Mouse (Mus musculus) forebrain, embryonic 11.5 days (tissue): Measurements from ENCODE around the gene Tia1. TPM values are rescaled to one million over a fixed set of nuclear protein-coding genes. Genes with fewer than 3 reads are reported as not detected.
A peak's percentile ranks its signal among the peaks of the same experiment; 100 is the strongest.

Experiments
- ATAC-seq: fragments of 200-750 bp; cut with Nextera tagmentation; replicated peaks from 2 replicates; pipeline ENCODE4 v1.8.0; 2017; ENCODE audit warnings: moderate TSS enrichment; ENCODE audit not compliant: low FRiP score
- DNase-seq: peaks from one replicate; pipeline ENCODE4 v3.0.0-alpha.2; 2017; ENCODE audit warnings: low spot score
- H3K27ac ChIP-seq: fragments of 300-500 bp; sonication (generic); 2 replicates; pipeline ENCODE4 v1.5.1; 2014; ENCODE audit warnings: low read depth, low read length
- H3K27me3 ChIP-seq: fragments of 300-500 bp; sonication (generic); 2 replicates; pipeline ENCODE4 v1.6.1; 2014; ENCODE audit warnings: mild to moderate bottlenecking, low read length, mixed read lengths; ENCODE audit not compliant: control insufficient read depth, insufficient read depth
- H3K36me3 ChIP-seq: fragments of 300-500 bp; sonication (generic); 2 replicates; pipeline ENCODE4 v1.6.1; 2014; ENCODE audit warnings: mild to moderate bottlenecking, low read length, moderate library complexity, mixed read lengths; ENCODE audit not compliant: control insufficient read depth, insufficient read depth
- H3K4me1 ChIP-seq: fragments of 300-500 bp; sonication (generic); replicated peaks from 2 replicates; pipeline ENCODE4 v1.6.1; 2014; ENCODE audit warnings: low read length, mixed read lengths; ENCODE audit not compliant: control insufficient read depth, insufficient read depth
- H3K4me2 ChIP-seq: fragments of 300-500 bp; sonication (generic); 2 replicates; pipeline ENCODE4 v1.6.1; 2014; ENCODE audit warnings: low read depth, mild to moderate bottlenecking, low read length, moderate library complexity, mixed read lengths; ENCODE audit not compliant: severe bottlenecking
- H3K4me3 ChIP-seq: fragments of 300-500 bp; sonication (generic); 2 replicates; pipeline ENCODE4 v1.5.1; 2014; ENCODE audit warnings: low read depth, low read length
- H3K9ac ChIP-seq: fragments of 300-500 bp; sonication (generic); 2 replicates; pipeline ENCODE4 v1.6.1; 2014; ENCODE audit warnings: low read length
- H3K9me3 ChIP-seq: fragments of 300-500 bp; sonication (generic); 2 replicates; pipeline ENCODE4 v1.6.1; 2016; ENCODE audit warnings: low read length, mixed read lengths; ENCODE audit not compliant: control insufficient read depth
- WGBS: fragments of 180-500 bp; shearing (Covaris S2); extraction: QIAGEN DNeasy Blood & Tissue Kit; methylation state at CpG from one replicate; pipeline ENCODE4 v1.1.7; 2014; 5-methylcytosine and 5-hydroxymethylcytosine counted together
- polyA plus RNA-seq: library from polyadenylated mRNA; unstranded; fragments of >200 nt; fragmentation: Nextera tagmentation; extraction: Ambion mirVana; gene quantifications from 2 replicates; pipeline ENCODE4 v1.2.1, GENCODE M21; 2014

Tia1 gene
- polyA plus RNA-seq, 1 experiment from 2014 or later = 307 TPM

GRCm38 (mm10) chr6:86400972-86401371 lies 3.0 kb upstream of the Tia1 start:
- no peak for ATAC-seq
- H3K27ac ChIP-seq = no peak overlapping the region
- H3K4me3 ChIP-seq = no peak overlapping the region

DNA sequence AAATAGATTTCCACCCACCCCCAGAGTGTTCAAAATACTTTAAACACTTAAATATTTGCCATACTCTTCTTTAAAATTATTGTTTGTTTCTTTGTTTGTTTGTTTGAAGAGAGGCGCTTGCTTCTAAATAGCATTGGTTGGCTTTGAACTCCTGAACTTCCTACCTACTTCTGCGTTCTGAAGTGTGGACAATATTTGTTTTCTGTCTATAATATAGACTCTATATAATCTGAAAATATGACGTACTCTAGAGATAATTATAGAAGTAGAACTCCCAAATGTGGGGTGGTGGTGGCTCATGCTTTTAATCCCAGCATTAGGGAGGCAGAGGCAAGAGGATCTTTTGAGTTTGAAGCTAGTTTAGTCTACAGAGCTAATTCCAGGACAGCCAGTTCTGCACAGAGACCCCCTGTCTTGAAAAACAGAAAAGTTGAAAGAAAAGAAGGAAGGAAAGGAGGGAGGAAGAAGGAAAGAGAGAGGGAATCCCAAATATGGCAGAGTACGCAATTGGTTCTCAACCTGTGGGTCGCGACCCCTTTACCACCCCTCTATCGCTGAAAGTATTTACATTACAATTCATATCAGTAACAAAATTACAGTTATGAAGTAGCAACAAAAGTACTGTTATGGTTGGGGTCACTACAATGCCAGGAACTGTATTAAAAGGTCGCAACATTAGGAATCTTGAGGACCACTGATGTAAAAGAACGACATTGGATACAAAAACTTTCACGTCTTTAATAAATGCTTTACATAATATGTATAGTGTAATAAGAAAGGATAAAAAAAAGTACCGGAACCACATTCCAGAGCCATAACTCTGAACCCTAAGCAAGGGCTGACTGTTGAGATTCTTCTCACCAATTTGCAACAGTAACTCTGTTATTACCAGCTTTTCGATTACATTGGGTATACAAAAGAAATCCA lies 1.1 kb upstream of the Tia1 start:
- Histone ChIP-seq H3K4me3 (peak overlapping the region; percentile 82), H3K9ac (no peak overlapping the region), H3K9me3 (no peaks in the 10 kb centered on the region), H3K4me1 (no peaks in the 10 kb centered on the region; the same call in 1 of the 2 replicates), H3K4me2 (peak overlapping the region; percentile 28; the same call in 1 of the 2 replicates), H3K36me3 (no peaks in the 10 kb centered on the region), H3K27me3 (no peaks in the 10 kb centered on the region), H3K27ac (no peak overlapping the region)
- WGBS = 39% methylated on average over 12 of the region's 12 CpGs
- ATAC-seq = no peak
- no peak for DNase-seq

More at GRCm38 (mm10) chr6:86400972-86401371, 3.0 kb upstream of the Tia1 start:
- Histone ChIP-seq H3K9ac (peak overlapping the region; percentile 14; the same call in 1 of the 2 replicates), H3K27me3 (no peaks in the 10 kb centered on the region), H3K4me2 (peak overlapping the region; percentile 37; the same call in 1 of the 2 replicates), H3K9me3 (no peaks in the 10 kb centered on the region), H3K36me3 (no peaks in the 10 kb centered on the region), H3K4me1 (no peaks in the 10 kb centered on the region)
- WGBS = 5% methylated on average over 9 of the region's 9 CpGs
- peak; percentile 75 for DNase-seq

DNA sequence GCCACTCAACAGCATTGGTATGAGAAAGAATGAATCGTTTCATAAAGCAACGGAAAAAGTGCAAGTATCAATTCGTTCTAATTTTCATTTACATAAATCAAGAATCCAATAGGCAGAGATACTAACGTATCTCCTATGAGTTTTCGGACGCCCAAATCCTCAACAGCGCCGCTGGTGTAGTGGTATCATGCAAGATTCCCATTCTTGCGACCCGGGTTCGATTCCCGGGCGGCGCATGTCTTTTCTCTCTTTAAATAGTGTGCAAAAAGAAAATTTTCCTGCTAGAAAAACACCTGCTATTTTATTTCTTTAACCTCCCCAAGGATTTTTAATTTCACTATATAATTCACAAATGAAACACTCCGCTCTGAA lies 305 bp upstream of the Tia1 start:
- Histone ChIP-seq H3K4me2 (peak overlapping the region; percentile 75; the same call in 1 of the 2 replicates), H3K27me3 (no peaks in the 10 kb centered on the region), H3K4me3 (peak overlapping the region; percentile 82), H3K27ac (peak overlapping the region; percentile 100), H3K4me1 (no peaks in the 10 kb centered on the region; the same call in 1 of the 2 replicates), H3K36me3 (no peaks in the 10 kb centered on the region), H3K9me3 (no peaks in the 10 kb centered on the region), H3K9ac (peak overlapping the region; percentile 100)
- peak; percentile 93 for DNase-seq
- 1% methylated on average over 15 of the region's 15 CpGs for WGBS
- peak; percentile 75 for ATAC-seq

DNA sequence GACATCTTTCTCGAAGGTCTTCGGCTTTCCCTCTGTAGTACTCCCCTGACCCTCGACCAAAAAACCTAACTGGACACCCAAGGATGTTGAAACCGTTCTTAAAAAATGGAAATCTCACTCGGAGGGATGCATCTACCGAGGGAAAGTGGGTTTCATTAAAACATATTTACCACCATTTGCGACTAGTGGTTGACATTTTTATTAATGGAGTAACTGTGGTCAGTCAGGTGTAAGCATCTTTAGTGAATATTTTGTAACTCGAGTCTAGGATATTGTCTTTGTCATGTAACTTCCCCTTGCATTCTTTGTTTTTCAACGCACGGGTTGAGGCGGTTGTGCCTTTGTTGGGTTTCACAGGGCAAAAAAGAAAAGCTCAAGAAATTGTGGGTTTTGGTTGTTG lies 977 bp downstream of the Tia1 start:
- ATAC-seq (no peak), DNase-seq (no peak)
- no peaks in the 10 kb centered on the region for H3K36me3 ChIP-seq
- H3K4me2 ChIP-seq = peak overlapping the region; percentile 75
- H3K27ac ChIP-seq = peak overlapping the region; percentile 100
- no peaks in the 10 kb centered on the region for H3K9me3 ChIP-seq
- under 1% methylated on average over 11 of the region's 11 CpGs for WGBS
- peak overlapping the region; percentile 82 for H3K4me3 ChIP-seq
- H3K4me1 ChIP-seq = no peaks in the 10 kb centered on the region; the same call in 1 of the 2 replicates
- H3K27me3 ChIP-seq = no peaks in the 10 kb centered on the region
- H3K9ac ChIP-seq = peak overlapping the region; percentile 100

- no peaks in the 10 kb centered on the region for H3K36me3 ChIP-seq
- H3K4me1 ChIP-seq = no peaks in the 10 kb centered on the region; the same call in 1 of the 2 replicates
- no peak overlapping the region for H3K27ac ChIP-seq
- H3K4me2 ChIP-seq = peak overlapping the region; percentile 75
- DNase-seq = no peak
- no peak overlapping the region; the same call in 1 of the 2 replicates for H3K9ac ChIP-seq
- H3K27me3 ChIP-seq = no peaks in the 10 kb centered on the region
- H3K4me3 ChIP-seq = peak overlapping the region; percentile 82; the same call in 1 of the 2 replicates
- ATAC-seq = no peak
- H3K9me3 ChIP-seq = no peaks in the 10 kb centered on the region
Observed at GRCm38 (mm10) chr6:86406306-86406705, 2.3 kb downstream of the Tia1 start.

DNA sequence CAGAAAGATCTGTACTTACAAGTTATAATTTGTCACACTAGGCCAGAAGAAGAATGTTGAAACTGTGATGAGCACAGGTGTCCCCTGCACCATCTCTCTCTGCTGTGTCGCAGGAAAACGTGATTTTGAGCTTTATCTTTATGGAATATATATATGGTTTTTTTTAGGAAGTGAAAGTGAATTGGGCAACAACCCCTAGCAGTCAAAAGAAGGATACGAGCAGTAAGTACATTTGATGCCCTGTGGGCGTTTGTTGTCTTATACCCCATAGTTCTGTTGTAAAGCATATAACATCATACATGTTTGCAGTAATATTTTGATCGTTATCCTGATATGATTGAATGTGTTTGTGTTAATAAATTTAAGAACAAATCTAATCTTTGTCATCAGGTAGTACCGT lies 14.7 kb downstream of the Tia1 start:
- DNase-seq (no peak), ATAC-seq (no peak)
- no peak overlapping the region for H3K4me3 ChIP-seq
- H3K36me3 ChIP-seq = peaks cover 33% of the 10 kb centered on the region
- H3K9me3 ChIP-seq = no peaks in the 10 kb centered on the region
- no peaks in the 10 kb centered on the region for H3K27me3 ChIP-seq
- H3K27ac ChIP-seq = no peak overlapping the region
- WGBS = 91% methylated on average over 6 of the region's 6 CpGs
- H3K4me2 ChIP-seq = no peak overlapping the region
- no peaks in the 10 kb centered on the region for H3K4me1 ChIP-seq
- no peak overlapping the region for H3K9ac ChIP-seq

GRCm38 (mm10) chr6:86419239-86419638 lies 15.2 kb downstream of the Tia1 start:
- WGBS = 89% methylated on average over 3 of the region's 3 CpGs
- H3K4me1 ChIP-seq = no peaks in the 10 kb centered on the region
- H3K27me3 ChIP-seq = no peaks in the 10 kb centered on the region
- H3K27ac ChIP-seq = no peak overlapping the region
- no peak overlapping the region for H3K4me2 ChIP-seq
- H3K9ac ChIP-seq = no peak overlapping the region
- H3K9me3 ChIP-seq = no peaks in the 10 kb centered on the region
- H3K4me3 ChIP-seq = no peak overlapping the region
- H3K36me3 ChIP-seq = peaks cover 33% of the 10 kb centered on the region
- no peak for ATAC-seq
- no peak for DNase-seq

GRCm38 (mm10) chr6:86420491-86420890 lies 16.5 kb downstream of the Tia1 start:
- Histone ChIP-seq H3K4me2 (no peak overlapping the region), H3K27ac (no peak overlapping the region), H3K9ac (no peak overlapping the region), H3K9me3 (no peaks in the 10 kb centered on the region), H3K27me3 (no peaks in the 10 kb centered on the region), H3K36me3 (peaks cover 33% of the 10 kb centered on the region), H3K4me3 (no peak overlapping the region), H3K4me1 (no peaks in the 10 kb centered on the region)
- no peak for ATAC-seq
- WGBS = 72% methylated on average over 6 of the region's 6 CpGs
- DNase-seq = no peak
